Mouse (Mus musculus): ENCODE results near the gene Pnpla1. TPM values are rescaled to one million over a fixed set of nuclear protein-coding genes. Genes with fewer than 3 reads are reported as not detected.

Pnpla1 gene
- total and polyA plus RNA-seq, 3 experiments, result 0.02 TPM; not detected in 2

GRCm38 (mm10) chr17:28930392-28931074 is 72.3 kb downstream of the Pnpla1 start:
- peak; percentile 93 to 95 for DNase-seq
- peak; percentile 80 for TF ChIP-seq EP300 (IDR thresholded peaks at IDR 0.05; ENCODE audit: insufficient read depth, low read depth, low read length)
- TF ChIP-seq CTCF (IDR thresholded peaks at IDR 0.05), result peak; percentile 67
- TF ChIP-seq POLR2A (IDR thresholded peaks at IDR 0.05; ENCODE audit: insufficient read depth, low read depth, low read length), result 0 out of 2 replicates have a peak, but pooled peaks have one; percentile 9
- Histone ChIP-seq H3K4me1 (ENCODE audit: control insufficient read depth, insufficient read depth, low read length) (peaks cover 10% of the 10 kb centered on the region), H3K27me3 (ENCODE audit: control insufficient read depth, insufficient read depth, low read length) (no peaks in the 10 kb centered on the region), H3K4me3 (peak overlapping the region; percentile 8; the same call in 1 of the 2 replicates), H3K36me3 (ENCODE audit: control insufficient read depth, insufficient read depth, low read length) (no peaks in the 10 kb centered on the region), H3K79me2 (replicated peaks; ENCODE audit: control insufficient read depth, insufficient read depth, low read length) (no peaks in the 10 kb centered on the region), H3K9ac (ENCODE audit: low read depth, low read length) (0 out of 2 replicates have a peak overlapping the region, but pooled peaks have one; percentile 4), H3K27ac (peak overlapping the region; percentile 65)
- intact Hi-C loops (cut with DNase I), result loop anchor here (1.0 to 5.0 kb wide), 2 partner anchors 22 to 92 kb away; no protein-coding TSS in a partner anchor
- WGBS, result 6% methylated on average over 14 of the region's 14 CpGs

GRCm38 (mm10) chr17:28931436-28932211 is 73.4 kb downstream of the Pnpla1 start:
- Histone ChIP-seq H3K9ac (ENCODE audit: low read depth, low read length) (no peak overlapping the region), H3K4me3 (no peak overlapping the region), H3K27ac (peak overlapping the region; percentile 65), H3K79me2 (replicated peaks; ENCODE audit: control insufficient read depth, insufficient read depth, low read length) (no peaks in the 10 kb centered on the region), H3K27me3 (ENCODE audit: control insufficient read depth, insufficient read depth, low read length) (no peaks in the 10 kb centered on the region), H3K4me1 (ENCODE audit: control insufficient read depth, insufficient read depth, low read length) (peaks cover 10% of the 10 kb centered on the region), H3K36me3 (ENCODE audit: control insufficient read depth, insufficient read depth, low read length) (no peaks in the 10 kb centered on the region)
- TF ChIP-seq CTCF (IDR thresholded peaks at IDR 0.05) (no peak), EP300 (IDR thresholded peaks at IDR 0.05; ENCODE audit: insufficient read depth, low read depth, low read length) (no peak), POLR2A (IDR thresholded peaks at IDR 0.05; ENCODE audit: insufficient read depth, low read depth, low read length) (no peak)
- WGBS, result 74% methylated on average over 18 of the region's 18 CpGs
- no peak for DNase-seq
- intact Hi-C loops (cut with DNase I), result loop anchor here (1.0 to 5.0 kb wide), 2 partner anchors 21 to 91 kb away; no protein-coding TSS in a partner anchor

GRCm38 (mm10) chr17:28932274-28932673 is 74.1 kb downstream of the Pnpla1 start:
- Histone ChIP-seq H3K27ac (no peak overlapping the region), H3K4me3 (no peak overlapping the region), H3K79me2 (replicated peaks; ENCODE audit: control insufficient read depth, insufficient read depth, low read length) (no peaks in the 10 kb centered on the region), H3K9ac (ENCODE audit: low read depth, low read length) (no peak overlapping the region), H3K36me3 (ENCODE audit: control insufficient read depth, insufficient read depth, low read length) (no peaks in the 10 kb centered on the region), H3K27me3 (ENCODE audit: control insufficient read depth, insufficient read depth, low read length) (no peaks in the 10 kb centered on the region), H3K4me1 (ENCODE audit: control insufficient read depth, insufficient read depth, low read length) (peaks cover 8% of the 10 kb centered on the region)
- DNase-seq, result no peak
- intact Hi-C loops (cut with DNase I), result loop anchor here (5.0 kb wide), 1 partner anchor 90 kb away; no protein-coding TSS in a partner anchor
- no peak for TF ChIP-seq CTCF (IDR thresholded peaks at IDR 0.05)
- no peak for TF ChIP-seq EP300 (IDR thresholded peaks at IDR 0.05; ENCODE audit: insufficient read depth, low read depth, low read length)
- TF ChIP-seq POLR2A (IDR thresholded peaks at IDR 0.05; ENCODE audit: insufficient read depth, low read depth, low read length), result no peak
- 88% methylated on average over 4 of the region's 4 CpGs for WGBS

- 66% methylated on average over 19 of the region's 19 CpGs for WGBS
- no peaks in the 10 kb centered on the region for H3K79me2 ChIP-seq (replicated peaks; ENCODE audit: control insufficient read depth, insufficient read depth, low read length)
- H3K27me3 ChIP-seq (ENCODE audit: control insufficient read depth, insufficient read depth, low read length), result no peaks in the 10 kb centered on the region
- no peak for TF ChIP-seq POLR2A (IDR thresholded peaks at IDR 0.05; ENCODE audit: insufficient read depth, low read depth, low read length)
- no peak for TF ChIP-seq CTCF (IDR thresholded peaks at IDR 0.05)
- no peak for TF ChIP-seq EP300 (IDR thresholded peaks at IDR 0.05; ENCODE audit: insufficient read depth, low read depth, low read length)
- H3K27ac ChIP-seq, result no peak overlapping the region
- H3K36me3 ChIP-seq (ENCODE audit: control insufficient read depth, insufficient read depth, low read length), result no peaks in the 10 kb centered on the region
- no peak overlapping the region for H3K4me3 ChIP-seq
- H3K4me1 ChIP-seq (ENCODE audit: control insufficient read depth, insufficient read depth, low read length), result peaks cover 7% of the 10 kb centered on the region
- intact Hi-C loops (cut with DNase I), result loop anchor here (5.0 kb wide), 1 partner anchor 88 kb away; no protein-coding TSS in a partner anchor
- no peak overlapping the region for H3K9ac ChIP-seq (ENCODE audit: low read depth, low read length)
- DNase-seq, result no peak
Measured at GRCm38 (mm10) chr17:28934120-28934916, 76.1 kb downstream of the Pnpla1 start.

GRCm38 (mm10) chr17:28936133-28936532 is 77.9 kb downstream of the Pnpla1 start:
- H3K4me3 ChIP-seq, result no peak overlapping the region
- intact Hi-C loops (cut with DNase I), result no loop called here
- H3K79me2 ChIP-seq (replicated peaks; ENCODE audit: control insufficient read depth, insufficient read depth, low read length), result no peaks in the 10 kb centered on the region
- H3K4me1 ChIP-seq (ENCODE audit: control insufficient read depth, insufficient read depth, low read length), result no peaks in the 10 kb centered on the region
- no peak overlapping the region for H3K27ac ChIP-seq
- 79% methylated on average over 7 of the region's 7 CpGs for WGBS
- TF ChIP-seq CTCF (IDR thresholded peaks at IDR 0.05) (no peak), POLR2A (IDR thresholded peaks at IDR 0.05; ENCODE audit: insufficient read depth, low read depth, low read length) (no peak), EP300 (IDR thresholded peaks at IDR 0.05; ENCODE audit: insufficient read depth, low read depth, low read length) (no peak)
- H3K27me3 ChIP-seq (ENCODE audit: control insufficient read depth, insufficient read depth, low read length), result no peaks in the 10 kb centered on the region
- no peak overlapping the region for H3K9ac ChIP-seq (ENCODE audit: low read depth, low read length)
- no peak for DNase-seq
- H3K36me3 ChIP-seq (ENCODE audit: control insufficient read depth, insufficient read depth, low read length), result no peaks in the 10 kb centered on the region
